Mouse (Mus musculus) G1E-ER4 (cell line): ENCODE measurements around the gene Trpt1. TPM values are rescaled to one million over a fixed set of nuclear protein-coding genes. Genes with fewer than 3 reads are reported as not detected.

Experiments used
- GATA1 ChIP-seq: IDR thresholded peaks from one replicate; pipeline ENCODE4 v1.8.0; 2012; ENCODE audit warnings: low read length, inconsistent platforms
- polyA plus RNA-seq: library from polyadenylated mRNA; stranded (reverse); fragments of >175 nt; gene quantifications from 2 replicates; pipeline ENCODE4 v1.2.3, GENCODE M21; 2012

Trpt1 gene
- polyA plus RNA-seq, 1 experiment = 1.0 TPM

GRCm38 (mm10) chr19:6971644-6972043 is 24.3 kb upstream of the Trpt1 start:
- no peak for TF ChIP-seq GATA1

DNA sequence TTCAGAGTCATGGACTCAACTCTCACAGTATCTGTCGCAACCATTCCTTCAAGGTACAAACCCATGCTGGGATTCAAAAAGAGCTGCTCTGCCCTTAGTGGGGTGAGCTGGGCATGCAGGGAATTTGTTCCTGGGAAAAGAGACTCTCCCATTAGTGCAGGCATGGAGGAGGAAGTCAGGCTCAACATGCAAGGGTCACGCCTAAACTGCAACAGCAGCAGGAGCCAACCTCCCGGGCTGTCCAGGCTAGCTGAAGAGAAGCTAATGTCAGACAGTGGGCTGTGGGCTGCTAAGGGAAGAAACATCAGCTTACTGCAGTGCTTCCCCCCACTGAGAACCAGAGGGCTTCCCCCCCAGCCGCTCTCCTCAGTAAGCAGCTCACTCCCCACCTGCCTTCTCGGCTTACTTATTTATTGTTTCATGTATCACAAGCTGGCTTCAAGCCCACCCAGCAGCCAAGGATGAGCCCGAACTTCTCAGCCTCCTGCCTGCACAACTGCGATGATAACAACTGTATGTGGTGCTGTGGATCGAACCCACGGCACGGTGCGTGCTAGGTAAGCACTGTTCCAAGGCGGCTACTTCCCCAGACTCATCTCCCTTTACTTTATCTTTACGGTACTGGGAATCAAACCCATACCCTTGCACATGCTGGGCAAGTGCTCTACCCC is 23.5 kb upstream of the Trpt1 start:
- no peak for TF ChIP-seq GATA1

- TF ChIP-seq GATA1 = no peak
Measured at GRCm38 (mm10) chr19:6973581-6974190, 22.2 kb upstream of the Trpt1 start.

- TF ChIP-seq GATA1 = no peak
Measured at GRCm38 (mm10) chr19:6974211-6975205, 21.4 kb upstream of the Trpt1 start, which contains the start of gene Ppp1r14b. Ppp1r14b (plus strand) TSS chr19:6974968.

- TF ChIP-seq GATA1 = no peak
Measured at GRCm38 (mm10) chr19:6975537-6976521, 20.1 kb upstream of the Trpt1 start, which contains the start of gene Plcb3. Plcb3 (minus strand) TSS chr19:6976470.

GRCm38 (mm10) chr19:6977759-6978638 is 17.9 kb upstream of the Trpt1 start:
- TF ChIP-seq GATA1 = no peak

DNA sequence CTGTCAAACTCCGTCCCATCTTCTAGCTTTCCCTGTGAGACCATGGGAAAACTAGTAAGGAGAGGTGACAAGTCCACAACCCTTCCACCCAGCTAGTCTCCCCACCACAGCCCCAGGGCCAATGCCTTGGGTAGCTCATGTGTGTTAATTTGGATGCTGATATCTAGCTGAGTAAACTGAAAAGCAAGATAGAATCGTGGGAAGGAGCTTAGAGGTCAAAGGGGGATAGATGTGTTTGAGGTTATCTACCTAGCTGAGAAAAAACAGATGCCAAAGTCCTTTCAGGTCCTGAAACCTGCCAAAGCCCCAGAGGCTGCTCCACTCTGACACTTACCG is 17.3 kb upstream of the Trpt1 start:
- TF ChIP-seq GATA1 = no peak

- TF ChIP-seq GATA1 = no peak
Measured at GRCm38 (mm10) chr19:6979001-6979479, 16.9 kb upstream of the Trpt1 start.

- no peak for TF ChIP-seq GATA1
Measured at GRCm38 (mm10) chr19:6979486-6980380, 16.2 kb upstream of the Trpt1 start.

DNA sequence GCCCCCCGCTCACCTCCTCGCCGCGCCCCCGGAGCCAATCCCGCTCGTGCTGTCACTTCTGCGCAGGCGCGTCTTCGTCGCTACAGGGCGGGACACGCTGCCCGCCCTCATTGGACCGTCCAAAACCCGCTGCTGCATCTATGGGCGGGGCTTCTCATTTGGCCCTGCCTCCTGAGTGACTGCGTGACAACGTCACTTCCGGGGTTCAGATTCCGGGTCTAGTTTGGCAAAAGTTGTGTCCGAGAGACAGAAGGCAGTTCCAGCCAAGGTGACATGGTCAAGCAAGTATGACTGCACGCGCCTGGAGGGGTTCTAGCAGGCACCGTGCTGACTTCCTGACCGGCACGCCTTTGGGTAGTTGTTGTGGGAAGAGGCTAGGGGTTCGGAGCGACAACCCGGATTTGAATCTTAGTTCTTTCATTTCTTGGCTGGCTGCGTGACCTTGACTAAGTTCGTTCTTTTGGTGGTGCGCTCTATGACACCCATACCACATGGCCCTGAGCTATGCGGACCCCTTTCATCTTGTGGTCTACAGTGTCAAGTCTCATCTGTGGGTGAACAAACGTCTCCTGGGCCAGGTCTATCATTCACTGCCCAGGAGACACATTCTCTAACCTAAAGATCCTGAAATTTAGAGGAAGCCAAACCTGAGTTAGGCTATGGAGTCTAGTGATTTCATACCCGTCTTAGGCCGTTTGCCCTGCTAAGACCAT is 15.4 kb upstream of the Trpt1 start, which contains the start of gene Fkbp2:
Gene Fkbp2, minus strand, starts transcription at position 121 of the 713 bp plus-strand sequence.
- no peak for TF ChIP-seq GATA1

GRCm38 (mm10) chr19:6981465-6981864 is 14.5 kb upstream of the Trpt1 start:
- no peak for TF ChIP-seq GATA1

DNA sequence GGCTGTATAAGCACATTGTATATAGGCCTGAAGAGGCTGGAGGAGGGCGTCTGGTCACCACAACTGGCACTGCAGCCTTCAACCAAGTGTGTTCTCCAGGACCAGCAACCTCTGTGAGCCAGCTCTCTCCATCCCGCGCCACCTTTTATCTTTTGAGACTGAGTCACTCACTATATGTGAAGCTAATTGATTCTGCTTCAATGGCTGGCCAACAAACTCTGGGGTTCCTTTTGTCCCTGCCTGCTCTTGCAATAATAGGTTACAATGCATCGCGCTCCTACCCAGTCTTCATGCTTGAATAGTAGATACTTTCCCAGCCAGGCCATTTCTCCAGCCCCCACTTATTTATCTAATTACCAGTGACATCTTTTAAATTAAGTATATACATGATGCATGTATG is 12.3 kb upstream of the Trpt1 start:
- no peak for TF ChIP-seq GATA1
